Mouse (Mus musculus) heart, embryonic 11.5 days (tissue): ENCODE results near the gene Slc25a30. TPM values are rescaled to one million over a fixed set of nuclear protein-coding genes. Genes with fewer than 3 reads are reported as not detected.

Experiments used
- ATAC-seq: fragments of 200-750 bp; cut with Nextera tagmentation; replicated peaks from 2 replicates; pipeline ENCODE4 v1.8.0; 2017; ENCODE audit warnings: moderate library complexity; ENCODE audit not compliant: insufficient number of reproducible peaks, low FRiP score, low TSS enrichment
- H3K27ac ChIP-seq: fragments of 300-500 bp; sonication (generic); 2 replicates; pipeline ENCODE4 v1.5.1; 2014; ENCODE audit warnings: mild to moderate bottlenecking, low read depth, low read length
- H3K27me3 ChIP-seq: fragments of 300-500 bp; sonication (generic); 2 replicates; pipeline ENCODE4 v1.6.1; 2014; ENCODE audit warnings: mild to moderate bottlenecking, low read length, mixed read lengths; ENCODE audit not compliant: control insufficient read depth, insufficient read depth
- H3K36me3 ChIP-seq: fragments of 300-500 bp; sonication (generic); 2 replicates; pipeline ENCODE4 v1.6.1; 2014; ENCODE audit warnings: mild to moderate bottlenecking, low read length, moderate library complexity, mixed read lengths; ENCODE audit not compliant: control insufficient read depth, insufficient read depth
- H3K4me1 ChIP-seq: fragments of 300-500 bp; sonication (generic); 2 replicates; pipeline ENCODE4 v1.6.1; 2014; ENCODE audit warnings: low read length; ENCODE audit not compliant: control insufficient read depth, insufficient read depth
- H3K4me2 ChIP-seq: fragments of 300-500 bp; sonication (generic); 2 replicates; pipeline ENCODE4 v1.6.1; 2014; ENCODE audit warnings: mild to moderate bottlenecking, moderate library complexity
- H3K4me3 ChIP-seq: fragments of 300-500 bp; sonication (generic); 2 replicates; pipeline ENCODE4 v1.5.1; 2014; ENCODE audit warnings: low read depth, low read length
- H3K9ac ChIP-seq: fragments of 300-500 bp; sonication (generic); 2 replicates; pipeline ENCODE4 v1.6.1; 2014; ENCODE audit warnings: mild to moderate bottlenecking, low read depth, low read length, moderate library complexity
- H3K9me3 ChIP-seq: fragments of 300-500 bp; sonication (generic); replicated peaks from 2 replicates; pipeline ENCODE4 v1.6.1; 2016; ENCODE audit warnings: low read length; ENCODE audit not compliant: control insufficient read depth
- WGBS: fragments of 180-500 bp; shearing (Covaris S2); extraction: QIAGEN DNeasy Blood & Tissue Kit; methylation state at CpG from one replicate; pipeline ENCODE4 v1.1.7; 2014; ENCODE audit not compliant: insufficient replicate concordance; 5-methylcytosine and 5-hydroxymethylcytosine counted together
- polyA plus RNA-seq: library from polyadenylated mRNA; unstranded; fragments of >200 nt; fragmentation: Nextera tagmentation; extraction: Ambion mirVana; gene quantifications from 2 replicates; pipeline ENCODE4 v1.2.1, GENCODE M21; 2014

Slc25a30 gene
- polyA plus RNA-seq, 1 experiment from 2014 or later, result 7.2 TPM

- H3K27ac ChIP-seq, result peak overlapping the region; percentile 24; the same call in 1 of the 2 replicates
- no peaks in the 10 kb centered on the region for H3K9me3 ChIP-seq
- 67% methylated on average over 5 of the region's 5 CpGs for WGBS
- no peak for ATAC-seq
- no peaks in the 10 kb centered on the region for H3K4me1 ChIP-seq
- no peak overlapping the region for H3K9ac ChIP-seq
- peaks cover 17% of the 10 kb centered on the region for H3K36me3 ChIP-seq
- H3K4me2 ChIP-seq, result no peak overlapping the region
- no peaks in the 10 kb centered on the region for H3K27me3 ChIP-seq
- H3K4me3 ChIP-seq, result no peak overlapping the region
These were observed 66.7 kb downstream of the Slc25a30 start for GRCm38 (mm10) chr14:75720121-75720520.

GRCm38 (mm10) chr14:75716410-75716809, 70.4 kb downstream of the Slc25a30 start:
- Histone ChIP-seq H3K4me1 (no peaks in the 10 kb centered on the region), H3K9ac (no peak overlapping the region), H3K4me2 (no peak overlapping the region), H3K4me3 (no peak overlapping the region), H3K27me3 (no peaks in the 10 kb centered on the region), H3K27ac (no peak overlapping the region), H3K9me3 (no peaks in the 10 kb centered on the region), H3K36me3 (peaks cover 14% of the 10 kb centered on the region)
- 95% methylated on average over 4 of the region's 4 CpGs for WGBS
- no peak for ATAC-seq

GRCm38 (mm10) chr14:75713661-75714060, 73.2 kb downstream of the Slc25a30 start:
- Histone ChIP-seq H3K4me3 (no peak overlapping the region), H3K27ac (no peak overlapping the region), H3K4me2 (no peak overlapping the region), H3K4me1 (no peaks in the 10 kb centered on the region), H3K27me3 (no peaks in the 10 kb centered on the region), H3K36me3 (peaks cover 21% of the 10 kb centered on the region), H3K9ac (no peak overlapping the region), H3K9me3 (no peaks in the 10 kb centered on the region)
- no peak for ATAC-seq
- WGBS, result 89% methylated on average over 4 of the region's 4 CpGs

GRCm38 (mm10) chr14:75712687-75713086, 74.2 kb downstream of the Slc25a30 start:
- Histone ChIP-seq H3K9me3 (no peaks in the 10 kb centered on the region), H3K4me3 (no peak overlapping the region), H3K4me2 (no peak overlapping the region), H3K9ac (no peak overlapping the region), H3K36me3 (peaks cover 19% of the 10 kb centered on the region), H3K4me1 (no peaks in the 10 kb centered on the region), H3K27me3 (no peaks in the 10 kb centered on the region), H3K27ac (no peak overlapping the region)
- no peak for ATAC-seq
- WGBS, result 89% methylated on average over 5 of the region's 5 CpGs

GRCm38 (mm10) chr14:75711731-75712130, 75.1 kb downstream of the Slc25a30 start:
- Histone ChIP-seq H3K36me3 (peaks cover 19% of the 10 kb centered on the region), H3K4me3 (no peak overlapping the region), H3K9ac (no peak overlapping the region), H3K4me1 (no peaks in the 10 kb centered on the region), H3K4me2 (no peak overlapping the region), H3K27ac (no peak overlapping the region), H3K27me3 (no peaks in the 10 kb centered on the region), H3K9me3 (no peaks in the 10 kb centered on the region)
- WGBS, result 94% methylated on average over 3 of the region's 3 CpGs
- ATAC-seq, result no peak

Other genes starting within 250 kb of the Slc25a30 start
- gene Spert, start 193.9 kb downstream of the Slc25a30 start, polyA plus RNA-seq, result not detected in 2 replicates
- not detected in 2 replicates for gene Erich6b, start 144.8 kb downstream of the Slc25a30 start, polyA plus RNA-seq
- gene Cog3, start 32.5 kb downstream of the Slc25a30 start, polyA plus RNA-seq, result 14.7 and 18.0 TPM in 2 replicates
- gene Tpt1, start 58.1 kb upstream of the Slc25a30 start, polyA plus RNA-seq, result 1,014 and 1,054 TPM in 2 replicates
- 0.13 and 0.50 TPM in 2 replicates for gene Kctd4, start 168.0 kb upstream of the Slc25a30 start, polyA plus RNA-seq
- 34.7 and 36.7 TPM in 2 replicates for gene Gtf2f2, start 223.8 kb upstream of the Slc25a30 start, polyA plus RNA-seq